Mouse (Mus musculus) hindbrain, postnatal 0 days (tissue): Measurements from ENCODE around the gene Usp3. TPM values are rescaled to one million over a fixed set of nuclear protein-coding genes. Genes with fewer than 3 reads are reported as not detected.

ENCODE experiments used
- ATAC-seq: fragments of 200-750 bp; cut with Nextera tagmentation; 2 replicates; pipeline ENCODE4 v1.8.0; 2017; ENCODE audit warnings: mild to moderate bottlenecking, moderate TSS enrichment, moderate library complexity
- DNase-seq: peaks from one replicate; pipeline ENCODE4 v3.0.0-alpha.2; 2015; ENCODE audit warnings: low spot score
- H3K27ac ChIP-seq: fragments of 300-500 bp; sonication (generic); 2 replicates; pipeline ENCODE4 v1.5.1; 2014; ENCODE audit warnings: mild to moderate bottlenecking
- H3K27me3 ChIP-seq: fragments of 300-500 bp; sonication (generic); 2 replicates; pipeline ENCODE4 v1.6.1; 2014; ENCODE audit warnings: low read length, mixed read lengths; ENCODE audit not compliant: insufficient read depth
- H3K36me3 ChIP-seq: fragments of 300-500 bp; sonication (generic); 2 replicates; pipeline ENCODE4 v1.6.1; 2014; ENCODE audit warnings: low read length, mixed read lengths; ENCODE audit not compliant: insufficient read depth
- H3K4me1 ChIP-seq: fragments of 300-500 bp; sonication (generic); 2 replicates; pipeline ENCODE4 v1.6.1; 2014; ENCODE audit warnings: antibody characterized with exemption, low read length, mixed read lengths; ENCODE audit not compliant: insufficient read depth
- H3K4me2 ChIP-seq: fragments of 300-500 bp; sonication (generic); 2 replicates; pipeline ENCODE4 v1.6.1; 2014; ENCODE audit warnings: low read depth, mild to moderate bottlenecking, low read length, moderate library complexity, mixed read lengths
- H3K4me3 ChIP-seq: fragments of 300-500 bp; sonication (generic); 2 replicates; pipeline ENCODE4 v1.5.1; 2014; ENCODE audit warnings: low read length
- H3K9ac ChIP-seq: fragments of 300-500 bp; sonication (generic); replicated peaks from 2 replicates; pipeline ENCODE4 v1.6.1; 2014; ENCODE audit warnings: mild to moderate bottlenecking, low read length, moderate library complexity, mixed read lengths
- H3K9me3 ChIP-seq: fragments of 300-500 bp; sonication (generic); 2 replicates; pipeline ENCODE4 v1.6.1; 2016; ENCODE audit warnings: low read length, mixed read lengths
- CTCF ChIP-seq: IDR thresholded peaks from 2 replicates; pipeline ENCODE4 v1.5.1; 2016; ENCODE audit warnings: antibody characterized with exemption, control low read depth, low read depth
- WGBS: fragments of 180-500 bp; shearing (Covaris S2); extraction: QIAGEN DNeasy Blood & Tissue Kit; methylation state at CpG from one replicate; pipeline ENCODE4 v1.1.7; 2014; 5-methylcytosine and 5-hydroxymethylcytosine counted together
- polyA plus RNA-seq: library from polyadenylated mRNA; unstranded; fragments of >200 nt; fragmentation: Nextera tagmentation; extraction: Ambion mirVana; gene quantifications from 2 replicates; pipeline ENCODE4 v1.2.1, GENCODE M21; 2015
- total RNA-seq: library from RNA; depleted of rRNA; stranded (reverse); fragments of >200 nt; gene quantifications from 2 replicates; pipeline ENCODE4 v1.2.3, GENCODE M21; 2014

Usp3 gene
- total and polyA plus RNA-seq, 2 experiments from 2014 or later, result 28.4 to 39.6 TPM

DNA sequence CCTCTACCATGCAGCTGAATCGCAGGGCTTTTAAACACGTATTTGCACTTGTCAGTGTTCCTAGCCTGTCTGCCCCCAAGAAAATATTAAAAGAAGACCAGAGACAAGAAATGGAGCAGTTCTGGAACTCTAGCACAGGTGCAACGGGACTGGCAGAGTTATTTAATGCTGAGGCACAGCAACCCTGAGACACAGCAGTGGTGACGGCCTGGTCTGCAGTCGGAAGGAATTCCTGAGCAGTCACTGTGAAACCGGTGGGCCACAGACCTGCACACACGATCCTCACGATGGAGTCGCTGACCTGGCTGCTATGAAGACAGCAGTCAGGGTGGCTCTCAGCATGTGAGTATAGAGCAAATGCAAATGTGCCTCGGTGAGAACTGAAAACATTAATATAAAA is 75.2 kb downstream of the Usp3 start:
- H3K27me3 ChIP-seq, result no peaks in the 10 kb centered on the region
- H3K4me1 ChIP-seq, result 0 out of 2 replicates have a peak, but pooled peaks cover under 1% of the 10 kb centered on the region
- H3K4me2 ChIP-seq, result no peak overlapping the region
- no peak overlapping the region for H3K27ac ChIP-seq
- H3K9ac ChIP-seq, result no peak overlapping the region
- H3K9me3 ChIP-seq, result no peaks in the 10 kb centered on the region
- DNase-seq (no peak), ATAC-seq (no peak)
- WGBS, result 78% methylated on average over 10 of the region's 10 CpGs
- peaks cover 33% of the 10 kb centered on the region for H3K36me3 ChIP-seq
- no peak for TF ChIP-seq CTCF
- H3K4me3 ChIP-seq, result no peak overlapping the region

DNA sequence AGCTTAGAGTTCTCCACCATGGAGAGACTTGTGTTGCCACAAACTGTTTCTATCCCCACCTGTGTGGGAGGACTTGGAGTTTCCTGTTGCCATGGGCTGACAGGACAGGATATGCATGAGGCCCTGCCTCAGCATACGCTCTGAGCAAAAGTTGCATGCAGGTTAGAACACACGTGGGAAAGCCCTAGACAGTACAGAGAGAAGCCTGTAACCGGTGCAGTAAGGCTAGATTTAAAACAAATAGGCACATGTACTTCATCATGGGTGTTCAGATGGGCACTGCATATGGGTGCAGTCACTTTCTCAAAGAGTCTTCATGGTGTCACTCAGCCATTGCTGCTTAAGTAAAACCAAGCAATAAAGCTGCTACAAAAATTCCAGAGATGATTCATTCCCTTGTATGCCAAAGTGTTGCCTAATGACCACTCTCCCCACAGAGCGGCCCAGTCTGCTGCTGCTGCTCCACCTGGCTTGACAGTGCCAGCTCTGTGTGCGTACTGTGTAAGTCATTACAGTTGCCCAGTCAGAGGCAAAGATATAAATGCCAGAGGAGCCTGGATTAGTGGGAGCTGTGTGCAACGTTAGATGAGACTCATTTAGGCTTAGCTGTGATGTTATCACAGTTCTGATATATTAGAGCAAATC is 76.5 kb downstream of the Usp3 start:
- peaks cover 33% of the 10 kb centered on the region for H3K36me3 ChIP-seq
- no peaks in the 10 kb centered on the region for H3K9me3 ChIP-seq
- no peak overlapping the region for H3K4me2 ChIP-seq
- 80% methylated on average over 6 of the region's 6 CpGs for WGBS
- H3K4me3 ChIP-seq, result no peak overlapping the region
- no peak overlapping the region for H3K27ac ChIP-seq
- no peak overlapping the region for H3K9ac ChIP-seq
- H3K4me1 ChIP-seq, result 0 out of 2 replicates have a peak, but pooled peaks cover 3% of the 10 kb centered on the region
- no peaks in the 10 kb centered on the region for H3K27me3 ChIP-seq
- DNase-seq (no peak), ATAC-seq (no peak)
- TF ChIP-seq CTCF, result no peak

DNA sequence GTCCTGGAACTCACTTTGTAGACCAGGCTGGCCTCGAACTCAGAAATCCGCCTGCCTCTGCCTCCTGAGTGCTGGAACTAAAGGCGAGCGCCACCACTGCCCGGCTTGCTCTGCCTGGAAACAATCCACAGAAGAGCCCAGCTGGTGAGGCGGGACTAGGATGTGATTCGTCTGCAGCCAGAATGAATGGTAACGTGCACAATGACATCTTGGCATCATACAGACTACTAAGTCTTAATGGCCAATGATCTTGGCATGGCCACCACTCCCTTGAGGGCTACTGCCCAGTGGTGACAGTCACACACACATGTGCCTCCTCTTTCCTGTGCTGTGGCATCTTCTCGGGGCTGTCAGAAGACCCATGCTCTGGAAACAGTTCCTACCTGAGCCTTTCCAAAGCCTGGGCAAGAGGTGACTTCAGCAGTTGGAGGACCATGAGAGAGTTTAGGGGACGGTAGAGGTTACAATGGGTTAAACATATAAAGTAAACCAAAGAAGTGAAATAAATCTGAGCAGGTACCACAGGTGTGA is 77.2 kb downstream of the Usp3 start:
- H3K4me3 ChIP-seq, result no peak overlapping the region
- H3K9ac ChIP-seq, result no peak overlapping the region
- DNase-seq (no peak), ATAC-seq (no peak)
- TF ChIP-seq CTCF, result no peak
- no peaks in the 10 kb centered on the region for H3K9me3 ChIP-seq
- H3K36me3 ChIP-seq, result peaks cover 33% of the 10 kb centered on the region
- 75% methylated on average over 10 of the region's 10 CpGs for WGBS
- H3K4me1 ChIP-seq, result 0 out of 2 replicates have a peak, but pooled peaks cover 3% of the 10 kb centered on the region
- H3K4me2 ChIP-seq, result no peak overlapping the region
- no peak overlapping the region for H3K27ac ChIP-seq
- no peaks in the 10 kb centered on the region for H3K27me3 ChIP-seq

DNA sequence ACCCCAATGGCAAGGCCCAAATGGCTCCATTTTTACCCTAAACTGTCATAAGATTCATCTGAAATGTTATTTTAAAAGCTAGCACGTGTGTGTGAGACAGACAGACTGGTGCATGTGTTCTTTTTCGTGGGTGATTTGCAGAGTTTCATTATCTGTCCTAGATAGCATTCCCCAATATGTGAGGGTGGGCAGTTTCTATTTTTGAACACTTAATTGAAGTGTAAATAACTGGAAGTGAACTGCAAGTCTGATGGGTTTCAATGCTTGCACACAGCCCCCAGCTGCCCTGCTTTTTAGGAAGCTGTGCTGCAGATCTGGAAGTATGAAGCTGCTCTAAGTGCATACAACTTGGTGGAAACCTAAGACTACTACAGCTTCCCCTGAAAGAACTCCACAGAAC is 77.8 kb downstream of the Usp3 start:
- DNase-seq (no peak), ATAC-seq (no peak)
- Histone ChIP-seq H3K4me1 (peaks cover 8% of the 10 kb centered on the region; the same call in 1 of the 2 replicates), H3K4me2 (no peak overlapping the region), H3K36me3 (peaks cover 28% of the 10 kb centered on the region), H3K4me3 (no peak overlapping the region), H3K9me3 (no peaks in the 10 kb centered on the region), H3K9ac (no peak overlapping the region), H3K27ac (no peak overlapping the region), H3K27me3 (no peaks in the 10 kb centered on the region)
- 75% methylated on average over 2 of the region's 2 CpGs for WGBS
- no peak for TF ChIP-seq CTCF

DNA sequence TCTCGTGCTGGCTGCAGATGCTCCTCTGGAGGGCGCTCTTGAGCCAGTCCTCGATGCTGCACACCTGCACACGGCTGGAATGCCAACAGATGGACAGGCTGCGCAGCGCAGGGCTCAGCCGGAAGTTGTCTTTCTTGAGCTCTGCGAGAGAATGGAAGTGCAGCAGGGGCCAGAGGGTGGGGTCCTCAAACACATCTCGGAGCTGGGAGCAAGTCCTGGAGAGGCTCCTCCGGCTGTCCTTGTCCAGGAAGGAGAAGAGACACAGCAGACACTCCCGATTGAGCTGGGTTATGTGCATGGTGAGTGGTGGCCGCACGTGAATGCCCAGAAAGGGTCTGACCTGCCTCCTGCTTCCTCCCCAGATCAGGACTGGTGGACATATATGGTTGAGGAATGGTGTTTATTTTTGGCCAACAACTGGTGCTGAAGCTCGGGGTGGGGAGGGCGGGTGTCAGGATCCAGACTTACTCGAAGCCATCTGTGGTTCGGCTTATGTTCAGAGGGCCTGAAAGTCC is 78.6 kb downstream of the Usp3 start, which contains the start of gene Fbxl22:
Gene Fbxl22, minus strand, starts transcription at position 338 of the 515 bp plus-strand sequence.
- H3K27ac ChIP-seq, result peak within 1 kb of the TSS; percentile 11; the same call in 1 of the 2 replicates
- no peaks in the 10 kb centered on the region for H3K9me3 ChIP-seq
- peak; percentile 88 for TF ChIP-seq CTCF
- peaks cover 8% of the 10 kb centered on the region; the same call in 1 of the 2 replicates for H3K4me1 ChIP-seq
- DNase-seq (peak; percentile 81), ATAC-seq (no peak)
- H3K36me3 ChIP-seq, result peaks cover 27% of the 10 kb centered on the region; the same call in 1 of the 2 replicates
- no peak within 1 kb of the TSS for H3K9ac ChIP-seq
- H3K27me3 ChIP-seq, result no peaks in the 10 kb centered on the region
- 67% methylated on average over 17 of the region's 17 CpGs for WGBS
- no peak within 1 kb of the TSS for H3K4me2 ChIP-seq
- H3K4me3 ChIP-seq, result no peak within 1 kb of the TSS

DNA sequence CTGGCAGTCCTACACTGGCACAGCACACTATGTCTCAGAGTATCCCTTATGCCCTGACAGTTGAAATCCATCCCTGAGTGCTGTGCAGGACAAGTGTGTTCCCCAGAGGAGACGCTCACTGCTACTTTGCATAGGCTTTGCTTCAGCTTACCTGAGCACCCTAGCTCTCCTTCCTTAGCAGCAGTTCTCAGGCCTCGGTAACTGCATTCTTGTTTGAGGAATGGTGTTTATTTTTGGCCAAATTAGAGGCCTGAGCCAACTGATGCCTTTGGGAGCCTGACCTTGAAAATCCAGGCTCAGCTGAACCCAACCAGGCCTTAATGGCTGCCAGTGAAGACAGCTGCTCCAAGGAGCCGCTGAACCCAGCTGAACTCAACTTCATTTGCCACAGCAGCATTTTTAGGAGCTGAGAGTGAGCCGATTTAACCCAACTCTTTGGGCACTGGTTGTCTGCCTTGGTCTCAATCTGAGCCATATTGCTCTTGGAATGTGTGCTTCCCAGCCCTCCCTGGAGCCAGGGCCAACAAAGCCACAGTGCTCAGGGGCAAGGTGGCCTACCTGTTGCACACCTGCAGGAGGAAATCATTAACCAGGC is 79.2 kb downstream of the Usp3 start:
- H3K27ac ChIP-seq, result peak overlapping the region; percentile 11; the same call in 1 of the 2 replicates
- TF ChIP-seq CTCF, result no peak
- no peak overlapping the region for H3K4me3 ChIP-seq
- no peaks in the 10 kb centered on the region for H3K9me3 ChIP-seq
- 79% methylated on average over 4 of the region's 4 CpGs for WGBS
- H3K4me2 ChIP-seq, result no peak overlapping the region
- H3K4me1 ChIP-seq, result peaks cover 8% of the 10 kb centered on the region; the same call in 1 of the 2 replicates
- ATAC-seq (no peak), DNase-seq (no peak)
- H3K27me3 ChIP-seq, result no peaks in the 10 kb centered on the region
- H3K9ac ChIP-seq, result no peak overlapping the region
- peaks cover 28% of the 10 kb centered on the region; the same call in 1 of the 2 replicates for H3K36me3 ChIP-seq
